Mouse (Mus musculus) stomach, embryonic 15.5 days (tissue): Measurements from ENCODE around the gene Zkscan16. TPM values are rescaled to one million over a fixed set of nuclear protein-coding genes. Genes with fewer than 3 reads are reported as not detected.

ENCODE experiments used
- ATAC-seq: fragments of 200-750 bp; cut with Nextera tagmentation; 2 replicates; pipeline ENCODE4 v1.8.0; 2017; ENCODE audit warnings: low read depth, moderate number of reproducible peaks, moderate TSS enrichment; ENCODE audit not compliant: insufficient read depth, low FRiP score
- H3K27ac ChIP-seq: fragments of 300-500 bp; sonication (generic); 2 replicates; pipeline ENCODE4 v1.5.1; 2015; ENCODE audit warnings: mild to moderate bottlenecking, inconsistent platforms
- H3K27me3 ChIP-seq: fragments of 300-500 bp; sonication (generic); replicated peaks from 2 replicates; pipeline ENCODE4 v1.6.1; 2015; ENCODE audit warnings: inconsistent platforms
- H3K36me3 ChIP-seq: fragments of 300-500 bp; sonication (generic); 2 replicates; pipeline ENCODE4 v1.6.1; 2015; ENCODE audit warnings: inconsistent platforms
- H3K4me1 ChIP-seq: fragments of 300-500 bp; sonication (generic); 2 replicates; pipeline ENCODE4 v1.6.1; 2015; ENCODE audit warnings: inconsistent platforms
- H3K4me2 ChIP-seq: fragments of 300-500 bp; sonication (generic); 2 replicates; pipeline ENCODE4 v1.6.1; 2015; ENCODE audit warnings: mild to moderate bottlenecking, inconsistent platforms
- H3K4me3 ChIP-seq: fragments of 300-500 bp; sonication (generic); replicated peaks from 2 replicates; pipeline ENCODE4 v1.5.1; 2015; ENCODE audit warnings: inconsistent platforms
- H3K9ac ChIP-seq: fragments of 300-500 bp; sonication (generic); 2 replicates; pipeline ENCODE4 v1.6.1; 2015; ENCODE audit warnings: inconsistent platforms
- H3K9me3 ChIP-seq: fragments of 300-500 bp; sonication (generic); 2 replicates; pipeline ENCODE4 v1.6.1; 2016; ENCODE audit warnings: inconsistent platforms
- WGBS: fragments of 180-500 bp; shearing (Covaris S2); methylation state at CpG from one replicate; pipeline ENCODE4 v1.1.7; 2015; 5-methylcytosine and 5-hydroxymethylcytosine counted together
- polyA plus RNA-seq: library from polyadenylated mRNA; unstranded; fragments of >200 nt; fragmentation: Nextera tagmentation; extraction: Ambion mirVana; gene quantifications from 2 replicates; pipeline ENCODE4 v1.2.1, GENCODE M21; 2015

Gene Zkscan16
- polyA plus RNA-seq = 0.49 and 0.62 TPM in 2 replicates

GRCm38 (mm10) chr4:58943420-58944205 lies at the start of gene Zkscan16:
Zkscan16 (plus strand) TSS chr4:58943628.
- Histone ChIP-seq H3K27me3 (no peaks in the 10 kb centered on the region), H3K9me3 (no peaks in the 10 kb centered on the region), H3K4me2 (peak within 1 kb of the TSS; percentile 82), H3K27ac (no peak within 1 kb of the TSS), H3K4me3 (peak within 1 kb of the TSS; percentile 70), H3K36me3 (no peaks in the 10 kb centered on the region), H3K9ac (peak within 1 kb of the TSS; percentile 44), H3K4me1 (peaks cover 4% of the 10 kb centered on the region; the same call in 1 of the 2 replicates)
- 1% methylated on average over 50 of the region's 50 CpGs for WGBS
- ATAC-seq = peak; percentile 71

DNA sequence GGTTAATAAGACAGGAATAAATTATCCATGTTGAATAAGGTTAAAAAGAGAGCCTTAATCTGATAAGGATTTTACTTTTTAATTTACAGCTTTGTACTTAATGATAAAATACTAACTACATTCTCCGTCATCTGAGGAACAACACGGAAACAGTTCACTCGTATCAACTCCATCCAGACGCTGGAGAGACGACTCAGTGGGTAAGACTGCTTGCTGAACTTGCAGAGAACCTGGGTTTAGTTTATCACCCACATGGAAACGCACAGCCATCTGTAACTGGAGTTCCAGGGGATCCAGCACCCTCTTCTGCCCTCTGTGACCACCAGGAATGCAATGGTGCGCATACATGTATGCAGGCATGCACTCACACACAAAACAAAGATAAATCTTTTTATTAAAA lies 49.0 kb upstream of the Zkscan16 start:
- WGBS = 84% methylated on average over 7 of the region's 7 CpGs
- Histone ChIP-seq H3K27me3 (no peaks in the 10 kb centered on the region), H3K4me1 (no peaks in the 10 kb centered on the region), H3K4me3 (no peak overlapping the region), H3K36me3 (no peaks in the 10 kb centered on the region), H3K27ac (no peak overlapping the region), H3K9me3 (no peaks in the 10 kb centered on the region), H3K4me2 (no peak overlapping the region), H3K9ac (no peak overlapping the region)
- no peak for ATAC-seq

DNA sequence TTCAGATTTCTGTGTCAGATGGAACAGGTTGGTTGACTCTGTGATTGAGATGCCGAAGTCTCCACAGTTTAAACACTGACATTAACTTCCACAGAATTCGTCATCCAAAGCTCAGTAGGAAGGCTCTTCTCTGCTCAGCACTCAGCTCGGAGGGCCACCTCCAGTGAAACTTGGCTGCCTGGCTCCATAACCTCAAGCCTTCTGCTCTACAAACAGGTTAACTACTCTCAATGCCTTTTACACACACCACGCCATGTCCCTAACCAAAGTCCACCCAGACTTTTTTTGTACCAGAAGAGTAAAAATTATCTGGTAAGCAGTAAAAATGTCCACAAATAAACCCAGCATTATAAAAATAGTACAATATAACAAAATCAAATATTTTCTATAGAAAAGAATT lies 46.0 kb upstream of the Zkscan16 start:
- no peaks in the 10 kb centered on the region for H3K4me1 ChIP-seq
- H3K4me2 ChIP-seq = no peak overlapping the region
- H3K27ac ChIP-seq = no peak overlapping the region

GRCm38 (mm10) chr4:58898318-58898717 lies 45.1 kb upstream of the Zkscan16 start:
- no peaks in the 10 kb centered on the region for H3K27me3 ChIP-seq
- no peaks in the 10 kb centered on the region for H3K9me3 ChIP-seq
- no peak for ATAC-seq
- H3K36me3 ChIP-seq = no peaks in the 10 kb centered on the region
- H3K4me1 ChIP-seq = no peaks in the 10 kb centered on the region
- no peak overlapping the region for H3K4me2 ChIP-seq
- no peak overlapping the region for H3K9ac ChIP-seq
- no peak overlapping the region for H3K4me3 ChIP-seq
- H3K27ac ChIP-seq = no peak overlapping the region

More for the DNA sequence above, 46.0 kb upstream of the Zkscan16 start:
- no peak overlapping the region for H3K4me3 ChIP-seq
- H3K27me3 ChIP-seq = no peaks in the 10 kb centered on the region
- H3K36me3 ChIP-seq = no peaks in the 10 kb centered on the region
- H3K9ac ChIP-seq = no peak overlapping the region
- H3K9me3 ChIP-seq = no peaks in the 10 kb centered on the region
- 57% methylated on average over 4 of the region's 4 CpGs for WGBS
- no peak for ATAC-seq

DNA sequence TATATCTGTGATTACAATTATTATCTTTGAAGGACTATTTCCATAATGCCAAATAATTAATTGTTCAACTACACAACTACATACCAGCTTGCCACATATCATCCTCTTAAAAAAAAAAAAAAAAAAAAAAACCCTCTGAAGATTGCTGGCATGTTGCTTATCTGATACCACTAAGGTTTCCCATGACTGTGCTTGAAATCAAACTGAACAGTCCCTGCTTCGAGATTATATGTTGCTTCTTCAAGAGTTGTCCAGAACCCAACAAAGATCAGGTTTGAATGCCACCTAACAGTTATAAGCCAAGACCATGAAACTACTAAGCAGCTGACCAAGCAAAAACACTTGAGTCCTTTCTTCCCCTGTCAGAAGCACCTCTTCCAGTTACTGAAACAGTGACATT lies 36.0 kb upstream of the Zkscan16 start:
- Histone ChIP-seq H3K4me1 (peaks cover 5% of the 10 kb centered on the region; the same call in 1 of the 2 replicates), H3K4me2 (no peak overlapping the region), H3K27ac (no peak overlapping the region), H3K9me3 (no peaks in the 10 kb centered on the region), H3K36me3 (no peaks in the 10 kb centered on the region), H3K27me3 (no peaks in the 10 kb centered on the region), H3K9ac (no peak overlapping the region), H3K4me3 (no peak overlapping the region)
- WGBS = 76% methylated on average over 1 of the region's 1 CpGs
- no peak for ATAC-seq

GRCm38 (mm10) chr4:58910175-58911068 lies 33.0 kb upstream of the Zkscan16 start:
- H3K9ac ChIP-seq = peak overlapping the region; percentile 90; the same call in 1 of the 2 replicates
- no peaks in the 10 kb centered on the region for H3K27me3 ChIP-seq
- 34% methylated on average over 16 of the region's 16 CpGs for WGBS
- peak overlapping the region; percentile 81 for H3K4me3 ChIP-seq
- H3K9me3 ChIP-seq = no peaks in the 10 kb centered on the region
- peaks cover 5% of the 10 kb centered on the region; the same call in 1 of the 2 replicates for H3K4me1 ChIP-seq
- H3K36me3 ChIP-seq = no peaks in the 10 kb centered on the region
- peak overlapping the region; percentile 76 for H3K4me2 ChIP-seq
- H3K27ac ChIP-seq = peak overlapping the region; percentile 97
- no peak for ATAC-seq

GRCm38 (mm10) chr4:58911069-58911830 lies 32.2 kb upstream of the Zkscan16 start:
- under 1% methylated on average over 56 of the region's 56 CpGs for WGBS
- Histone ChIP-seq H3K27me3 (no peaks in the 10 kb centered on the region), H3K4me3 (peak overlapping the region; percentile 81), H3K9me3 (no peaks in the 10 kb centered on the region), H3K36me3 (no peaks in the 10 kb centered on the region), H3K4me1 (peaks cover 5% of the 10 kb centered on the region; the same call in 1 of the 2 replicates), H3K27ac (peak overlapping the region; percentile 97), H3K9ac (peak overlapping the region; percentile 90), H3K4me2 (peak overlapping the region; percentile 76)
- ATAC-seq = peak; percentile 51; the same call in 1 of the 2 replicates

DNA sequence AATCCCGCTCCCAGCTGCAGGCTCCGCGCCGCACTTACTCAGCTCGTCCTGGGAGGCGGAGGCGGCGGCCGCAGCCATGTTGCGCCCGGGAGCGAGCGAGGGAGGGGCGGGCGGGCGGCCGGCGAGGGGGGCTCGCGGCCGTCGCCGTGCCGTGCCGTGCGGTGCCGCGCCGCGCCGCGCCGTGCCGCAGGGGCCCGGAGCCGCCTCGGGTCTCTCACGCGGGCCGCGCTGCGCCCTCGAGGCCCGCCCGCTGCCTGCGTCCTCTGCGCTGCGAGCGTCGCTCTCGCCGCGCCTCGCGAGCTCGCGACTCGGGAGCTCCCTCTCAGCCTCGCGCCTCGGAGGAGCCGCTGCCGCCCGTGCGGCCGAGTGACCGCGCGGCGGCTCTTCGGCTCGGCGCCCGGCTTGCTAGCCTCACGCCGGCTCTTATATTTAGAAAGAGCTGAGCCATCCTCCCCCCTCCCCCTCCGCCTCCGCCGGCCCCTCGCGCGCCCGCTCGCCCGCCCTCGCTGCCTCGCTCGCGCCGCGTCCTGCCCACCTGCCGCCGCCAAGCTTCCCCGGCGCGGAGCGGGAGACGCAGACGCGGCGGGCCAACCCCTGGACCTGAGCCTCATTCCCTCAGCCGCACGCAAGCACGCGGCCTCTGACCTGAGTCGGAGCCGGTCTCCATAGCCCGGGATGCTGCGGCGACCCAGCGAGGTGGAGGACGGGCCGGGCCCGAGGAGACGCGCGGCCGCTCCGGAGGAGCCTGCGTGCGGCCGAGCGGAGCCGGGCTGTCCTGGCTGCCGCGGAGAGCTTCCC lies 31.4 kb upstream of the Zkscan16 start:
- WGBS = under 1% methylated on average over 98 of the region's 126 CpGs
- H3K36me3 ChIP-seq = no peaks in the 10 kb centered on the region
- H3K4me1 ChIP-seq = peaks cover 5% of the 10 kb centered on the region; the same call in 1 of the 2 replicates
- ATAC-seq = peak; percentile 72
- H3K4me3 ChIP-seq = peak overlapping the region; percentile 81
- H3K9ac ChIP-seq = peak overlapping the region; percentile 90
- H3K9me3 ChIP-seq = no peaks in the 10 kb centered on the region
- H3K4me2 ChIP-seq = peak overlapping the region; percentile 76
- H3K27me3 ChIP-seq = no peaks in the 10 kb centered on the region
- peak overlapping the region; percentile 97 for H3K27ac ChIP-seq

- peak; percentile 82 for ATAC-seq
- Histone ChIP-seq H3K36me3 (no peaks in the 10 kb centered on the region), H3K9me3 (no peaks in the 10 kb centered on the region), H3K4me2 (peak within 1 kb of the TSS; percentile 76), H3K4me1 (peaks cover 5% of the 10 kb centered on the region; the same call in 1 of the 2 replicates), H3K4me3 (peak within 1 kb of the TSS; percentile 81), H3K27me3 (no peaks in the 10 kb centered on the region), H3K27ac (peak within 1 kb of the TSS; percentile 97), H3K9ac (peak within 1 kb of the TSS; percentile 90)
- 4% methylated on average over 40 of the region's 43 CpGs for WGBS
Observed at GRCm38 (mm10) chr4:58912629-58913335, 30.6 kb upstream of the Zkscan16 start, which contains the start of gene Ecpas. Ecpas (minus strand) TSS chr4:58912749.

GRCm38 (mm10) chr4:58913336-58914026 lies 29.9 kb upstream of the Zkscan16 start:
- peaks cover 5% of the 10 kb centered on the region; the same call in 1 of the 2 replicates for H3K4me1 ChIP-seq
- H3K4me2 ChIP-seq = peak overlapping the region; percentile 76; the same call in 1 of the 2 replicates
- peak overlapping the region; percentile 97; the same call in 1 of the 2 replicates for H3K27ac ChIP-seq
- H3K9ac ChIP-seq = no peak overlapping the region
- no peaks in the 10 kb centered on the region for H3K9me3 ChIP-seq
- no peaks in the 10 kb centered on the region for H3K36me3 ChIP-seq
- no peaks in the 10 kb centered on the region for H3K27me3 ChIP-seq
- no peak overlapping the region for H3K4me3 ChIP-seq
- 35% methylated on average over 3 of the region's 3 CpGs for WGBS
- no peak for ATAC-seq
